Mouse (Mus musculus) midbrain, embryonic 13.5 days (tissue): ENCODE results near the gene Fam228a. TPM values are rescaled to one million over a fixed set of nuclear protein-coding genes. Genes with fewer than 3 reads are reported as not detected.
"Not testable (repeated sequence)": the region's sequence is repeated elsewhere in the genome, so short reads cannot be mapped to it uniquely, and the experiment has no call there.

Source experiments
- ATAC-seq: fragments of 200-750 bp; cut with Nextera tagmentation; 2 replicates; pipeline ENCODE4 v1.8.0; 2017; ENCODE audit warnings: mild to moderate bottlenecking, moderate TSS enrichment, moderate library complexity
- H3K27ac ChIP-seq: fragments of 300-500 bp; sonication (generic); 2 replicates; pipeline ENCODE4 v1.5.1; 2015; ENCODE audit warnings: inconsistent platforms, mild to moderate bottlenecking, moderate library complexity
- H3K27me3 ChIP-seq: fragments of 300-500 bp; sonication (generic); 2 replicates; pipeline ENCODE4 v1.6.1; 2015; ENCODE audit warnings: mild to moderate bottlenecking, inconsistent platforms
- H3K36me3 ChIP-seq: fragments of 300-500 bp; sonication (generic); 2 replicates; pipeline ENCODE4 v1.6.1; 2015; ENCODE audit warnings: mild to moderate bottlenecking, inconsistent platforms
- H3K4me1 ChIP-seq: fragments of 300-500 bp; sonication (generic); replicated peaks from 2 replicates; pipeline ENCODE4 v1.6.1; 2015; ENCODE audit warnings: inconsistent platforms
- H3K4me2 ChIP-seq: fragments of 300-500 bp; sonication (generic); replicated peaks from 2 replicates; pipeline ENCODE4 v1.6.1; 2015; ENCODE audit warnings: moderate library complexity, mild to moderate bottlenecking, inconsistent platforms
- H3K4me3 ChIP-seq: fragments of 300-500 bp; sonication (generic); replicated peaks from 2 replicates; pipeline ENCODE4 v1.5.1; 2015; ENCODE audit warnings: mild to moderate bottlenecking, inconsistent platforms
- H3K9ac ChIP-seq: fragments of 300-500 bp; sonication (generic); replicated peaks from 2 replicates; pipeline ENCODE4 v1.6.1; 2015; ENCODE audit warnings: mild to moderate bottlenecking, inconsistent platforms
- H3K9me3 ChIP-seq: fragments of 300-500 bp; sonication (generic); 2 replicates; pipeline ENCODE4 v1.6.1; 2016; ENCODE audit warnings: mild to moderate bottlenecking, inconsistent platforms
- WGBS: fragments of 180-500 bp; shearing (Covaris S2); methylation state at CpG from one replicate; pipeline ENCODE4 v1.1.7; 2015; 5-methylcytosine and 5-hydroxymethylcytosine counted together
- polyA plus RNA-seq: library from polyadenylated mRNA; unstranded; fragments of >200 nt; fragmentation: Nextera tagmentation; extraction: Ambion mirVana; gene quantifications from 2 replicates; pipeline ENCODE4 v1.2.1, GENCODE M21; 2015

Fam228a gene
- polyA plus RNA-seq, 1 experiment from 2014 or later, result 0.52 TPM

DNA sequence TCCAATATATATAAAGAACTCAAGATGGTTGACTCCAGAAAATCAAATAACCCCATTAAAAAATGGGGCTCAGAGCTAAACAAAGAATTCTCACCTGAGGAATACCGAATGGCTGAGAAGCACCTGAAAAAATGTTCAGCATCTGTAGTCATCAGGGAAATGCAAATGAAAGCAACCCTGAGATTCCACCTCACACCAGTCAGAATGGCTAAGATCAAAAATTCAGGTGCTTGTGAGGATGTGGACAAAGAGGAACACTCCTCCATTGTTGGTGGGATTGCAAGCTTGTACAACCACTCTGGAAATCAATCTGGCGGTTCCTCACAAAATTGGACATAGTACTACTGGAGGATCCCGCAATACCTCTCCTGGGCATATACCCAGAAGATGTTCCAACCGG, 16.2 kb upstream of the Fam228a start:
- H3K4me2 ChIP-seq, H3K36me3 ChIP-seq, H3K27ac ChIP-seq, ATAC-seq, H3K9ac ChIP-seq, H3K27me3 ChIP-seq, H3K4me3 ChIP-seq, H3K4me1 ChIP-seq, H3K9me3 ChIP-seq: not testable (repeated sequence)
- 92% methylated on average over 4 of the region's 4 CpGs for WGBS

DNA sequence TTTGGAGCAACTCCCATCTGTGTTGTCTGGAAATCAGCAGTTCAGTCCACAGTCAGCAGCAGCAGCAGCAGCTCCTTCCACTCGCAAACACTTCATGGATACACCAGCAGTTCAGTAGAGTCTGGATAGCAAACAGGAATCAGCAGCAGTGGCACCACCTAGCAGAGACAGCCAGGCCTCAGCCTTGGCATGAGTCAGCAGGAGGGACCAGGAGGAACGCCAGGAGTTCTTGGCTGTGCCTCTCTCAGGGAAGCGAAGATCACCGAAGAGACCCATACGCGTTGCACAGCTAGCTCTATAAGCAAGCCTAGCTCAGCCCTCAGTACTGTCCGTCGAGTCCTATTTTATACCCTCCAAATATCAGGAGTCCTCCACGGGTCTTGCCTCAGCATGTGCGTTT, 6.3 kb upstream of the Fam228a start:
- Histone ChIP-seq H3K4me3 (no peak overlapping the region), H3K4me1 (no peaks in the 10 kb centered on the region), H3K9me3 (no peaks in the 10 kb centered on the region), H3K27ac (no peak overlapping the region), H3K9ac (no peak overlapping the region), H3K4me2 (no peak overlapping the region), H3K27me3 (no peaks in the 10 kb centered on the region), H3K36me3 (no peaks in the 10 kb centered on the region)
- ATAC-seq, result no peak
- WGBS, result 91% methylated on average over 10 of the region's 10 CpGs

DNA sequence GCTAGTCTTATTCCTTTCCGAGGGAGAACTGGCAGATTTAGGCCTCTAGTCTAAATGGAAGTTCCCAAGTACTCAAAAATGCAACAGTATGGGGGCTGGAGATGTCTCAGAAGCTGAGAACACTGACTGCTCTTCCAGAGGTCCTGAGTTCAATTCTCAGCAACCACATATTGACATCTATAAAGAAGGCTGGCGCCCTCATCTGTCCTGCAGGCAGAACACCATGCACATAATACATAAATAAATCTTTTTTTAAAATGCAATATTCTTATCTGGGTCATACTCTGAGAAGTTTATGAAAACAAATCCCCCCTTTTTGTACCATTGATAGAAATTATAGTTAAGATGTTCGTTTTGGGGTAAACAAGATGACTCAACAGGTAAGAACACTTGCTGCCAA, 4.0 kb upstream of the Fam228a start:
- Histone ChIP-seq H3K4me1 (no peaks in the 10 kb centered on the region), H3K27me3 (no peaks in the 10 kb centered on the region), H3K4me3 (no peak overlapping the region), H3K36me3 (no peaks in the 10 kb centered on the region), H3K27ac (no peak overlapping the region), H3K9ac (no peak overlapping the region), H3K4me2 (no peak overlapping the region), H3K9me3 (no peaks in the 10 kb centered on the region)
- no peak for ATAC-seq
- WGBS, result 85% methylated on average over 3 of the region's 3 CpGs

DNA sequence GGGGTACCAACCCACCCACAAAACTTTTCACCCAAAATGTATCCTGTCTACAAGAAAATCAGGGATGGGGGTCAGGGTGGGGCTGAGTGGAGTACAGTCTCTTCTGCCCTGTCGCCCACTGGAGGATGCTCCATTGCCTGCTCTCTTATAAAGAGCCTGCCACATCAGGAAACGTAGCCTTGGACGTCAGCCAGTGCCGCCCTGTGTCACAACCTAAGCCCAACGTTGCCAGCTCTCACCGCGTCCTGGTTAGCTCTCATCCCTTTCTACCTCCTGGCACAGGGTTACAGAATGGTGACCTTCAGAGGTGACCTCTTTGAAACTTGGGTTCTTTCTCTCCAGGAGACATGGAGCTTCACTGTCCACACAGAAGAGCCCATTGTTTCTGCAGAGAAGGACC, 2.6 kb upstream of the Fam228a start:
- no peaks in the 10 kb centered on the region for H3K27me3 ChIP-seq

DNA sequence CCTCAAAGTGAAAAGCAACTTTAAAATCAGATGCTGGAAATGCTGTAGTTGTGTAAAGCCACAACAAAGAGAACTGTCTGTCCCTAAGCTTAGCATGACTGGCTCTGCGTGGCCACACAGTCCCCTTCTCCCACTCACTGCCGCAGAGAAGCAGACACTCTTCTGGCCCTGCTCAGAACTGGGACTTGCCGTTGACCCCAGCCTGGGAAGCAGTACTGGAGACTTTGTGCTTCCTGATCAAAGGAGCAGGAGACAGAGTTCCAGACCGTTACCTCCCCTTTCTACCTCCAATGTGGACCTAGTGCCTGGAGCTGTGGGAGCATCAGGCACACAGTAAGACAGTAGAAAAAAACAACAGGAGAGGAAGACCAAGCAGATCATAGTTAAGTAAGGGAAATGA, 5.9 kb downstream of the Fam228a start:
- Histone ChIP-seq H3K4me3 (no peak overlapping the region), H3K9me3 (no peaks in the 10 kb centered on the region), H3K4me2 (no peak overlapping the region), H3K27ac (no peak overlapping the region), H3K4me1 (no peaks in the 10 kb centered on the region), H3K9ac (no peak overlapping the region), H3K27me3 (no peaks in the 10 kb centered on the region), H3K36me3 (no peaks in the 10 kb centered on the region)
- WGBS, result 75% methylated on average over 4 of the region's 4 CpGs
- ATAC-seq, result no peak

More for the DNA sequence above, 2.6 kb upstream of the Fam228a start:
- ATAC-seq, result no peak
- Histone ChIP-seq H3K9ac (no peak overlapping the region), H3K36me3 (no peaks in the 10 kb centered on the region), H3K27ac (no peak overlapping the region), H3K4me3 (no peak overlapping the region), H3K4me2 (no peak overlapping the region), H3K4me1 (no peaks in the 10 kb centered on the region), H3K9me3 (no peaks in the 10 kb centered on the region)
- 79% methylated on average over 7 of the region's 7 CpGs for WGBS

DNA sequence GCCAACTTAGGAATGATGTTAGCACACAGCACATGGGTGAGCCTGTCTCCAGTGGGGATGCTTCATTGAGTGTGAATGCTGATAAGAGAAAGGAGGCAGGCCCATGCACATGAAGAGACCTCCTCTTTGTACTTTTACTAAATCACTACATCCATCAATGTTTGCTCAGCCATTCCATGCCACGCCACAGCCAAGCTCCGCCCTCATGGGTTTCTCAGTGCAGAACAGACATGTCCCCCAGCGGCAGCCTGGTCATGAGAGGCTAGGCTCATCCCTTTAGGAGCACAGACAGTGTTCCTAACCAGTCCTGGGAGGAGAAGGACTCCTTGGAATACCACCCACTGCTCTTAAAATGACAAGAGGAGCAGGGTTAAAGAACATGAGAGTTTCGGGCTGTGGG, 6.6 kb downstream of the Fam228a start:
- H3K4me1 ChIP-seq, result no peaks in the 10 kb centered on the region

DNA sequence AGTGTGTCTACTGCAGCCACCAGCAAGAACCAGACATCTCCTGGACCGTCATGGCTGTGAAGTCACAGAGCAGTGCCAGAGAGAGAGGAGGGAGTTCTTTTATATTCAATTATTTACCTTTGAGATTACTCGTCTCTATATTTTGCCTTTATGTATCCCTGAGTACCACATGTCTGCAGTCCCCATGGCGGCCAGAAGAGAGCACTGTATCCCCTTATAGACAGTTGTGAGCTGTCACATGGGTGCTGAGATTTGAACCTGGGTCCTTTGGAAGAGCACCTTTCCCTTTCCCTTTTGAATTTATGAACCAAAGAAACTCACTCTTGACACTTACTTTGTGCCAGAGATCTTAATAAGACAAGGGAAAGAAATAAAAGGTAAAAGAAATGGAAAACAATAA, 9.1 kb downstream of the Fam228a start:
- Histone ChIP-seq H3K27me3 (no peaks in the 10 kb centered on the region), H3K9ac (no peak overlapping the region), H3K4me2 (no peak overlapping the region), H3K4me3 (no peak overlapping the region), H3K36me3 (no peaks in the 10 kb centered on the region), H3K4me1 (no peaks in the 10 kb centered on the region), H3K9me3 (no peaks in the 10 kb centered on the region), H3K27ac (no peak overlapping the region)
- no peak for ATAC-seq
- 92% methylated on average over 3 of the region's 3 CpGs for WGBS

More for the DNA sequence above, 6.6 kb downstream of the Fam228a start:
- no peak overlapping the region for H3K27ac ChIP-seq
- H3K9me3 ChIP-seq, result no peaks in the 10 kb centered on the region
- no peak overlapping the region for H3K4me2 ChIP-seq
- H3K4me3 ChIP-seq, result no peak overlapping the region
- no peaks in the 10 kb centered on the region for H3K27me3 ChIP-seq
- WGBS, result 76% methylated on average over 4 of the region's 4 CpGs
- no peaks in the 10 kb centered on the region for H3K36me3 ChIP-seq
- no peak for ATAC-seq
- no peak overlapping the region for H3K9ac ChIP-seq

DNA sequence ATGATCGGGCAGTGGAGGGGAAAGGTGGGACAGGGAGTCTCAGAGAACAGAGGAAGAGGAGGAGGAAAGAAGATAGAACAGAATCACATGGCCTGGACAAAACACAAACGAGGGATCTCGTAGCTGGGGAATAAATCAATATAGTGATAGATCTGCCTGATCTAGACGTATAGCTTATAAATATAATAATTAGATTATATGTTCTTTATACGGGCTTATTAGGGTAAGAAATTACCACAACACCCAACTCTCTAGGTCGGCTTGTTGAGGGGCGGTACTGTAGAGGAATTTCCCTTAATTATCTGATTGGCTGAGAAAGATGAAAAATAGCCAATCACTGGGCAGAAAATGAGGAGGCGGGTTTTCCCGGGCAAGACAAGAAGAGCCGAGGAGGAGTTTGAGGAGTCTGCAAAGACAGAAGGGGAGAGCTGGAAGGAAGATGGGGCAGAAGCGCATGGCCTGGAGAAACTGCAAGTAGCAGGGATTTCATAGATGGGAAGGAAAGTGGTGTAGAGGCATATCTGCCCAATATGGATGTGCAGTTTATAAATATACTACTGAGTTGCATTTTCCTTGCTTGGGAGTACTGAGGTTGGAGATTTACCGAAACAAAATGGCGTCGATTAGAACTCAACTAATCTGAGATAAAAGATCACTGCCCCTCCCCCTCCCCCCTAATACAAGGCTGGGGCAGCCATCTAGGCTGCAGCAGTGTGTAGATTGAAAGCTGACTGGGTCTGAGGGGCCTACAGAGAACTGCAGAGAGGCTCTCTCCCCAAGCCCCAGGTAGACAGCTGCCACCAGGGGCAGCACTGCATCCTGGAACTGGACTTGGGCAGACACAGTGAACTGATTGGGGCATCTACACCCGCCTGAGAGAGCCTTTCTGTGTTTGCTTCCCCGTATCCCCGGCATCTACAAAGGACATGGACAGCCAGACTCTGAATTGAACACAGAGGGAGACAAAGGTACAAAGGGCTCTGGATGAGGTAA, 18.2 kb downstream of the Fam228a start:
- Histone ChIP-seq H3K9ac (no peak overlapping the region), H3K4me1 (peaks cover 3% of the 10 kb centered on the region; the same call in 1 of the 2 replicates), H3K4me2 (no peak overlapping the region), H3K36me3 (no peaks in the 10 kb centered on the region), H3K9me3 (no peaks in the 10 kb centered on the region), H3K27ac (no peak overlapping the region), H3K27me3 (no peaks in the 10 kb centered on the region), H3K4me3 (no peak overlapping the region)
- 82% methylated on average over 17 of the region's 17 CpGs for WGBS
- no peak for ATAC-seq

DNA sequence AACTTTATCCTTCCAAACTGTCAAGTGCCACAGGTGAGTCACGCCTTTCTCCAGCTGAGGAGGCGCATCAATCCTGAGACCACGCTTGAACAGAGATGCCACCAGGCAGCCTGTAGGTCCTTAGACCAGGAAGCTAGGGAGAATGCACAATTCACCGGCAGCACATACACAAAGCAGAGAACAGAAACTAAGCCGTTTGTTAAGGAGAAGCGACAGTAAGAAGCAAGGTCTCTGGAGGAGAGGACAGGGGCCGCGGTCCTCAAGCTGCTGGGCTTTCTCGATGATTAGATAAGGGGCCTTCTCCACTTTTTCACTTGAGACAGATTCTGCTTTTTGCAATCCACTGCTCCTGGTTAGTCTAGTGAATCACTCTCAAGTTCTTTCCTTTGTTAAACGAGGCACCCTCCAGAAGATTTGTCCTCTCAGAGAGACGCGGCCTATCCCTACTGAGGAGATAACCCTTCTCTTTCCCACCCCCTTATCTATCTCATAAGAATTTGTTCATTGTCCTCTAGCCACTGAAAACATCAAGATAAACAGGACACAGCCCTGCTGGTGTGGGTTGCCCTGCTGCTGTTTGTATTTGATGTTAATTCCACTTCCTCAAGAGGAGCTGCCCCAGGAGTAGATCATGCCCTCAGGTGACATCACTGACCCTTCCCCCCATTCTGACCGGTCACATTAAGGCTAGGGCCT, 19.0 kb downstream of the Fam228a start:
- no peaks in the 10 kb centered on the region for H3K9me3 ChIP-seq
- ATAC-seq, result no peak
- H3K4me3 ChIP-seq, result no peak overlapping the region
- H3K9ac ChIP-seq, result no peak overlapping the region
- peaks cover 3% of the 10 kb centered on the region; the same call in 1 of the 2 replicates for H3K4me1 ChIP-seq
- 83% methylated on average over 13 of the region's 13 CpGs for WGBS
- H3K27me3 ChIP-seq, result no peaks in the 10 kb centered on the region
- H3K27ac ChIP-seq, result no peak overlapping the region
- no peak overlapping the region for H3K4me2 ChIP-seq
- peaks cover 3% of the 10 kb centered on the region; the same call in 1 of the 2 replicates for H3K36me3 ChIP-seq

DNA sequence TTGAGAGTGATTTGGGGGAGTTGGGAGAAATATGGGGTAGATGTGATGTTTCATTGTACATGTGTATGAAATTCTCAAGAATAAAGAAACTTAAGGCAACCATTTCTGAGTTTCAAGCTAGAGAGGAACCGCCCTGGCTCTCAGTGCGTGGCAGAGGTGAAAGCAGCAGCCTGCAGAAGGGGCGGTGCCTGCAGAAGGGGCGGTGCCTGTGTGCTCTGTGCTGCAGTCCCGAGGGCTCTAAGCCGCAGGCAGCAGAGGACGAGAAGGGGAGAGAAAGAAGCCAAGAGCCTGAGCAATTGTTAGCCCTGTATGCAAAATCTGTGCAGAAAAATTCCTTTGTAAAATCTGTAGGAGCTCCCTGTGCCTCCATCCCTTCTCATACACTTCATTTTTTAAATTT, 20.8 kb downstream of the Fam228a start:
- Histone ChIP-seq H3K4me3 (no peak overlapping the region), H3K4me2 (no peak overlapping the region), H3K9me3 (no peaks in the 10 kb centered on the region), H3K36me3 (peaks cover 12% of the 10 kb centered on the region), H3K4me1 (peaks cover 3% of the 10 kb centered on the region; the same call in 1 of the 2 replicates), H3K27ac (no peak overlapping the region), H3K9ac (no peak overlapping the region), H3K27me3 (no peaks in the 10 kb centered on the region)
- peak; percentile 80 for ATAC-seq
- 5% methylated on average over 7 of the region's 7 CpGs for WGBS

DNA sequence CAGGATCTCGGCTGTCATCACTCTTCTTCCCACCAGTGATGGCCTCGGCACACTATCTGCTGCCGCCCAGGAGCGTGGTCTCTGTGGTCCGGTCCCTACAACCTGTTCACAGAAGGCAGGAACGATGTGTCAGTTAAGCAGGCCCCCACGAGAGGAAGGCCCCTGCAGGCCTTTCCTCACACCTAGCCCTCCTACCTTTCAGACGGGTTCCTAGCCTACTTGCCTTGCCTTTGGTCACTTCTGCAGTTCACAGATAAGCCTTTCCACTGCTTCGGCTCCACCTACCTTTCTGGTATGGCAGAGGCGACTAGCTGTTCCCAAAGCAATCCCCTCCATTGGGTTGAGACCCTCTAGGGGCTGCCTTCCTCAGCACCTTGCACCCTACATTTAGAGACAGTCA, 22.6 kb downstream of the Fam228a start:
- H3K4me1 ChIP-seq, result peaks cover 3% of the 10 kb centered on the region; the same call in 1 of the 2 replicates
- 85% methylated on average over 10 of the region's 10 CpGs for WGBS
- H3K36me3 ChIP-seq, result peaks cover 22% of the 10 kb centered on the region
- H3K4me2 ChIP-seq, result no peak overlapping the region
- no peak overlapping the region for H3K4me3 ChIP-seq
- H3K9me3 ChIP-seq, result no peaks in the 10 kb centered on the region
- H3K27me3 ChIP-seq, result no peaks in the 10 kb centered on the region
- H3K9ac ChIP-seq, result no peak overlapping the region
- ATAC-seq, result no peak
- no peak overlapping the region for H3K27ac ChIP-seq

DNA sequence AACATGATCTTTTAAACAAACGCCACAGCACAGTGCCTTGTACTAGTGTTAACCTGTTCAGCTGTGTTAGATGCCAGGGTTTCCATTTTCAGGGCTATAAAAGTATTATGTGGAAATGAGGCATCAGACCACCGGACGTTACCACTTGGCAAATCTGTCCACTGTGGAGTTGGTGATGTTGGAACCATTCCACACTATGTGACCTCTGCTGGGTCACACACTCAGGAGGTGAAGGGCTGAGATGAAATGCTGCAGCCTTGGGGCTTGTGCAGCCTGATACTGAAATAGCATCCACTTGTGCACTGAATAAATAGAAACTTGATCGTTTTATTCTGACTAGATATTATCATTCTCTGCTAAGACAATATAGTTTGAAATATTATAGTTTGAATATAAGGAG, 24.9 kb downstream of the Fam228a start:
- Histone ChIP-seq H3K9ac (no peak overlapping the region), H3K4me1 (peaks cover 3% of the 10 kb centered on the region; the same call in 1 of the 2 replicates), H3K9me3 (no peaks in the 10 kb centered on the region), H3K4me2 (no peak overlapping the region), H3K27me3 (no peaks in the 10 kb centered on the region), H3K27ac (no peak overlapping the region), H3K36me3 (peaks cover 39% of the 10 kb centered on the region), H3K4me3 (no peak overlapping the region)
- ATAC-seq, result no peak
- WGBS, result 88% methylated on average over 4 of the region's 4 CpGs
